Mouse (Mus musculus) cerebellum, adult 2 months (tissue): ENCODE data around the gene Plekhg6.

Experiments
- CTCF ChIP-seq: fragments of 200-500 bp; IDR thresholded peaks from 2 replicates; pipeline ENCODE4 v1.5.1; 2011; ENCODE audit warnings: low read depth, mild to moderate bottlenecking, control low read depth, low read length, moderate library complexity, borderline replicate concordance; ENCODE audit not compliant: insufficient read depth
- POLR2A ChIP-seq: fragments of 200-500 bp; IDR thresholded peaks from 2 replicates; pipeline ENCODE4 v1.6.1; 2011; ENCODE audit warnings: low read length, control low read depth, borderline replicate concordance; ENCODE audit not compliant: insufficient read depth

- TF ChIP-seq POLR2A (no peak), CTCF (no peak)
These were observed 44.9 kb upstream of the Plekhg6 start for GRCm38 (mm10) chr6:125425205-125426090.
